Mouse (Mus musculus) olfactory bulb, adult 2 months (tissue): ENCODE measurements around the gene Gm28043.

Source experiments
- CTCF ChIP-seq: fragments of 200-500 bp; IDR thresholded peaks from 2 replicates; pipeline ENCODE4 v1.5.1; 2012; ENCODE audit warnings: low read depth, mild to moderate bottlenecking, low read length, moderate library complexity; ENCODE audit not compliant: insufficient read depth
- POLR2A ChIP-seq: fragments of 200-500 bp; IDR thresholded peaks from 2 replicates; pipeline ENCODE4 v1.6.1; 2012; ENCODE audit warnings: mild to moderate bottlenecking, low read depth, low read length, moderate library complexity; ENCODE audit not compliant: insufficient read depth

DNA sequence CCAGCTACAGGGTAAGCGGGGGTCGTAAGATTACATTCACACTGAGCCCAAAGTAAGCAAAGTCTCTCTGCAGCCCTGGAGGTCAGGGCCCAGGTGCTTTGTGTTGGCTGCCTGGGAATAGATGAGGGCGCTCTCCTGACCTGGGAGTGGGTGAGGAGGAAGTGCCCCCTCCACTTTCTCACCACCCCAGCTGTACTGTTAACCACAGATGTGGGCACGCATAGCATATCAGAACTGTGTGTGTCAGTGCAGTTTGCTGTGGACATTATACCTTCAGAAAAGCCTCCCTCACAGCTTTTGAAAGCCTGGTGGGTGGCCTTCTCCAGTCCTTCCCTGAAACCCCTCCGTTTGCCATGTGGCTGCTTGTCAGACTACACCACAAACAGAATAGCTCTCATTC is 30.4 kb upstream of the Gm28043 start:
- TF ChIP-seq CTCF (no peak), POLR2A (no peak)
